Mouse (Mus musculus) E14TG2a.4 (cell line): ENCODE data around the gene Babam1.

ENCODE experiments used
- CTCF ChIP-seq: conservative IDR thresholded peaks from 2 replicates; pipeline ENCODE4 v1.5.1; 2014; ENCODE audit warnings: low read length
- NANOG ChIP-seq: IDR thresholded peaks from 2 replicates; pipeline ENCODE4 v1.6.1; 2014; ENCODE audit warnings: borderline replicate concordance, low read length, mixed read lengths
- POU5F1 ChIP-seq: IDR thresholded peaks from 2 replicates; pipeline ENCODE4 v1.6.1; 2014; ENCODE audit warnings: low read length, borderline replicate concordance

DNA sequence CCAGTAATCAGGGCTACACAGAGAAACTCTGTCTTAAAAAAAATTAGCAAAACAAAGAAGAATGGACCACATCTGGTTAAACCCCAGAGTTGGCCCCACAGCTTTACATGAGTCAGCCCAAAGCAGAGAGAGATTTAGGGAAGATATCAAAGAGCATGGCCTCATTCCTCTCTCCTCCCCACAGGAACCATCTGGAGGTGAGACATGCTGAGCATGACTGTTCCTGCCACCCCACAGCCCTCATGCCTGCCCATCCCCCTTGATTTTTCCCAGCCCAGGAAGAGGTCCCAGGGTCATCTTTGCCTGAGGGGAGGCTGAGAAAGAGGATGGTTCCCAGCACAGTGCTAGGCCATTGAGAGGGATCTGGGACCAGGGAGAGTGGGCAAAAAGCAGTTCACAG lies 28.3 kb upstream of the Babam1 start:
- no peak for TF ChIP-seq CTCF
- no peak for TF ChIP-seq POU5F1
- no peak for TF ChIP-seq NANOG
